Mouse (Mus musculus) right cerebral cortex, postnatal 36 days (tissue): ENCODE measurements around the gene Arhgap10.
A peak's percentile ranks its signal among the peaks of the same experiment; 100 is the strongest.

Experiments
- DNase-seq, 2 experiments: peaks; one replicate each; pipeline ENCODE4 v3.0.0; 2022; ENCODE audit warnings: low spot score in 2 of 2, mixed read lengths in 1 of 2

Arhgap10 gene

GRCm38 (mm10) chr8:77516845-77517244 is 908 bp downstream of the Arhgap10 start:
- DNase-seq = no peak

- DNase-seq = no peak
Observed at GRCm38 (mm10) chr8:77515786-77516185, 2.0 kb downstream of the Arhgap10 start.

GRCm38 (mm10) chr8:77515201-77515600 is 2.6 kb downstream of the Arhgap10 start:
- no peak for DNase-seq

GRCm38 (mm10) chr8:77511750-77512493 is 5.8 kb downstream of the Arhgap10 start:
- DNase-seq = no peak

GRCm38 (mm10) chr8:77510426-77510825 is 7.3 kb downstream of the Arhgap10 start:
- no peak for DNase-seq

- DNase-seq = no peak
Observed at GRCm38 (mm10) chr8:77509044-77509443, 8.7 kb downstream of the Arhgap10 start.

GRCm38 (mm10) chr8:77507510-77508035 is 10.2 kb downstream of the Arhgap10 start:
- DNase-seq = no peak

GRCm38 (mm10) chr8:77506539-77506938 is 11.2 kb downstream of the Arhgap10 start:
- DNase-seq = no peak

- no peak for DNase-seq
Observed at GRCm38 (mm10) chr8:77502547-77502946, 15.2 kb downstream of the Arhgap10 start.

- no peak for DNase-seq
Observed at GRCm38 (mm10) chr8:77501131-77501530, 16.6 kb downstream of the Arhgap10 start.

- DNase-seq = no peak
Observed at GRCm38 (mm10) chr8:77500264-77500663, 17.5 kb downstream of the Arhgap10 start.

- DNase-seq = no peak
Observed at GRCm38 (mm10) chr8:77497442-77497841, 20.3 kb downstream of the Arhgap10 start.

GRCm38 (mm10) chr8:77496253-77496652 is 21.5 kb downstream of the Arhgap10 start:
- no peak for DNase-seq

GRCm38 (mm10) chr8:77494376-77495328 is 23.1 kb downstream of the Arhgap10 start:
- DNase-seq = no peak

- peak; percentile 50 to 72 for DNase-seq
Observed at GRCm38 (mm10) chr8:77492356-77493058, 25.2 kb downstream of the Arhgap10 start.

GRCm38 (mm10) chr8:77491231-77491923 is 26.4 kb downstream of the Arhgap10 start:
- no peak for DNase-seq

GRCm38 (mm10) chr8:77490095-77490781 is 27.5 kb downstream of the Arhgap10 start:
- peak; percentile 34 to 61 for DNase-seq

GRCm38 (mm10) chr8:77489235-77489634 is 28.5 kb downstream of the Arhgap10 start:
- no peak for DNase-seq

GRCm38 (mm10) chr8:77488215-77488606 is 29.5 kb downstream of the Arhgap10 start:
- no peak for DNase-seq

- no peak for DNase-seq
Observed at GRCm38 (mm10) chr8:77487590-77488214, 30.1 kb downstream of the Arhgap10 start.
